ENCODE assay signal across 18 mouse cellular contexts in genomic region chr16:13276709-13277399, GRCm38 (mm10). TPM values are rescaled to one million over a fixed set of nuclear protein-coding genes. Genes with fewer than 3 reads are reported as not detected.
DNase-seq lines count a peak whose midpoint lies in the region; ATAC-seq and TF ChIP-seq lines count a peak whose summit lies in the region.
"Had no signal": no experiment of that assay in that cellular context is flagged by ENCODE, and none has a peak within 500 bp of the region (broad histone marks: within the 10 kb centered on the region; RNA-seq: fewer than 3 reads in every experiment).

No protein-coding gene starts in this region.

- no peak for TF ChIP-seq CTCF in liver, postnatal 0 days (IDR thresholded peaks at IDR 0.05; ENCODE audit: low read depth)

- TF ChIP-seq EP300 in liver, postnatal 0 days (IDR thresholded peaks at IDR 0.05; ENCODE audit: low read depth): no peak

- H3K4me2 ChIP-seq in kidney, embryonic 15.5 days: no peak overlapping the region
- H3K4me2 ChIP-seq in liver, postnatal 0 days (ENCODE audit: low read depth, low read length): no peak overlapping the region
- H3K4me2 ChIP-seq: forebrain, embryonic 12.5 days; hindbrain, embryonic 15.5 days; lung, embryonic 14.5 days; neural tube, embryonic 13.5 days had no signal

- H3K9ac ChIP-seq in kidney, embryonic 15.5 days: no peak overlapping the region
- no peak overlapping the region for H3K9ac ChIP-seq in liver, postnatal 0 days (replicated peaks)
- H3K9ac ChIP-seq: forebrain, embryonic 12.5 days; hindbrain, embryonic 15.5 days; lung, embryonic 14.5 days; neural tube, embryonic 13.5 days had no signal

- H3K4me1 ChIP-seq in kidney, embryonic 15.5 days: peaks cover 10% of the 10 kb centered on the region; the same call in 1 of the 2 replicates
- no peaks in the 10 kb centered on the region for H3K4me1 ChIP-seq in liver, postnatal 0 days (ENCODE audit: insufficient read depth)
- H3K4me1 ChIP-seq: forebrain, embryonic 12.5 days; hindbrain, embryonic 15.5 days; neural tube, embryonic 13.5 days had no signal

- peaks cover 3% of the 10 kb centered on the region; the same call in 1 of the 2 replicates for H3K36me3 ChIP-seq in kidney, embryonic 15.5 days
- 0 out of 2 replicates have a peak, but pooled peaks cover 4% of the 10 kb centered on the region for H3K36me3 ChIP-seq in liver, postnatal 0 days (replicated peaks; ENCODE audit: insufficient read depth, low read length)
- H3K36me3 ChIP-seq: G1E had no signal

- no peak for DNase-seq in kidney, adult 18-20 months
- peak; percentile 75 for DNase-seq in adipocyte (ENCODE audit: low spot score)
- DNase-seq in forelimb bud, embryonic 11.5 days (ENCODE audit: low read depth, low spot score): peak; percentile 8
- DNase-seq in liver, postnatal 0 days: no peak
- DNase-seq in cerebellum, postnatal 25 days: no peak
- DNase-seq in MN1 (ENCODE audit: low spot score): no peak
- DNase-seq: cerebellum, adult 18-20 months; layer of hippocampus, adult 9-11 months; right cerebral cortex, postnatal 4 days; thymus, postnatal 25 days had no signal

- no peak overlapping the region for H3K4me3 ChIP-seq in kidney, embryonic 15.5 days (replicated peaks)
- H3K4me3 ChIP-seq in liver, postnatal 0 days (ENCODE audit: low read depth, low read length): no peak overlapping the region
- H3K4me3 ChIP-seq: forebrain, embryonic 12.5 days; heart, embryonic 10.5 days; hindbrain, embryonic 15.5 days; megakaryocyte, embryonic 14.5 days; neural tube, embryonic 13.5 days had no signal

- H3K27ac ChIP-seq in kidney, embryonic 15.5 days: peak overlapping the region; percentile 11
- H3K27ac ChIP-seq in liver, postnatal 0 days (ENCODE audit: low read depth): peak overlapping the region; percentile 70
- H3K27ac ChIP-seq: forebrain, embryonic 12.5 days; heart, embryonic 10.5 days; hindbrain, embryonic 15.5 days; neural tube, embryonic 13.5 days had no signal

- H3K27me3 ChIP-seq in kidney, embryonic 15.5 days: no peaks in the 10 kb centered on the region
- H3K27me3 ChIP-seq in liver, postnatal 0 days (ENCODE audit: insufficient read depth, low read length): no peaks in the 10 kb centered on the region
- H3K27me3 ChIP-seq: forebrain, embryonic 12.5 days; hindbrain, embryonic 15.5 days; neural tube, embryonic 13.5 days had no signal

- 0 out of 2 replicates have a peak, but pooled peaks cover under 1% of the 10 kb centered on the region for H3K9me3 ChIP-seq in kidney, embryonic 15.5 days (replicated peaks)
- H3K9me3 ChIP-seq in liver, postnatal 0 days (ENCODE audit: low read length): no peaks in the 10 kb centered on the region
- H3K9me3 ChIP-seq: G1E; heart, embryonic 10.5 days; hindbrain, embryonic 15.5 days; megakaryocyte, embryonic 14.5 days had no signal

- no peak for ATAC-seq in kidney, embryonic 15.5 days (replicated peaks; ENCODE audit: low FRiP score)
- peak; percentile 43; the same call in 1 of the 2 replicates for ATAC-seq in liver, postnatal 0 days

- 74% methylated on average over 3 of the region's 3 CpGs for WGBS in kidney, embryonic 15.5 days
- WGBS in liver, postnatal 0 days (ENCODE audit: insufficient replicate concordance): 66% methylated on average over 3 of the region's 3 CpGs

RNA-seq across cellular contexts. Expression of gene Mrtfb, which starts 20.6 kb away (rescaled TPM):
- polyA plus RNA-seq in kidney, embryonic 15.5 days (2015; fragmentation: Nextera tagmentation; extraction: Ambion mirVana): 19.9 and 21.2 TPM in 2 replicates
- polyA plus RNA-seq in liver, postnatal 0 days (2015; fragmentation: Nextera tagmentation; extraction: Ambion mirVana): 5.8 and 6.0 TPM in 2 replicates

Comparison
In these comparisons a context has a peak if more than half of its experiments do, and no peak if none do; other contexts are left out.
1. DNase-seq: peak in adipocyte (single experiment) and forelimb bud, embryonic 11.5 days (single experiment); none in kidney, adult 18-20 months (single experiment), liver, postnatal 0 days (single experiment), cerebellum, postnatal 25 days (0 of 2) and MN1 (single experiment).